Mouse (Mus musculus) lung, adult 2 months (tissue): ENCODE data around the gene Adgrg4.

Experiments used
- CTCF ChIP-seq: fragments of 200-500 bp; IDR thresholded peaks from 2 replicates; pipeline ENCODE4 v1.5.1; 2011; ENCODE audit warnings: mild to moderate bottlenecking, low read length, control low read depth; ENCODE audit not compliant: insufficient read depth
- POLR2A ChIP-seq: fragments of 200-500 bp; IDR thresholded peaks from 2 replicates; pipeline ENCODE4 v1.6.1; 2011; ENCODE audit warnings: low read depth, mild to moderate bottlenecking, control low read depth, low read length, borderline replicate concordance; ENCODE audit errors: extremely low read depth

GRCm38 (mm10) chrX:56827492-56827891, 42.5 kb upstream of the Adgrg4 start:
- TF ChIP-seq CTCF = no peak
- TF ChIP-seq POLR2A = no peak
